Mouse (Mus musculus): ENCODE data around the gene Irx2. TPM values are rescaled to one million over a fixed set of nuclear protein-coding genes. Genes with fewer than 3 reads are reported as not detected.

The Irx2 gene
- polyA plus RNA-seq (2012; rRNA removed): 0.12 TPM in 1 of 2 replicates, not detected in the other

DNA sequence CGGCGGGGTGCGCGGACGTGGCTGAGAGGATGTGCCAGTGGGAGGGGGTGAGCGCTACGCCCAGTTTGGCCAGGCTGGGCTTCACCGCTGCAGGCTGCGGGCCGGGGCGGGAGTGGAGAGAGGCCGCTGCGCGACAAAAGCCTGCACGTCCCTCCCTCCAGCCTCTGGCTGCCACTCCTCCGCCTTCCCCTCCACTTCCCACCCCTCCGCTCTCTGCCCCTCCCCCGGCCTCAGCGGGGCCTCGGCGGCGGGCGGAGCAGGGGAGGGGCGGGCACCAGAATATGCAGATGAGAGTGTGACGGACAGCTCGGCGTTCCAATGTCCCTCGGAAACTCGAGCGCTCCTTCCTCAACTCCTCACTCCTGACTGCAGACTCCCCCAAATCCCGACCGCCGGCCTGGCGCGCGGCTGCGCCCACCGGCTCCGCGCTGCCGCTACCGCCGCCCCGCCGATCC, at the start of gene Irx2:
TSS of gene Irx2 (plus strand) at position 359 of the 455 bp plus-strand sequence.

Data from colon, adult 2 months (tissue).